Mouse (Mus musculus) MEL-GATA-1-ER (cell line): ENCODE results near the gene Vrk3.

ENCODE experiments used
- DNase-seq: peaks from one replicate; pipeline ENCODE4 v3.0.0-alpha.2; 2012; ENCODE audit warnings: low read depth; ENCODE audit errors: extremely low read depth

Vrk3 gene

GRCm38 (mm10) chr7:44818164-44818563 is 70.0 kb downstream of the Vrk3 start:
- no peak for DNase-seq

GRCm38 (mm10) chr7:44818751-44819235 is 70.6 kb downstream of the Vrk3 start:
- no peak for DNase-seq

- no peak for DNase-seq
Measured at GRCm38 (mm10) chr7:44819391-44819790, 71.2 kb downstream of the Vrk3 start.

- DNase-seq = no peak
Measured at GRCm38 (mm10) chr7:44819863-44820262, 71.7 kb downstream of the Vrk3 start.

GRCm38 (mm10) chr7:44820525-44820924 is 72.3 kb downstream of the Vrk3 start:
- no peak for DNase-seq

GRCm38 (mm10) chr7:44821666-44822448 is 73.6 kb downstream of the Vrk3 start:
- DNase-seq = no peak

- DNase-seq = no peak
Measured at GRCm38 (mm10) chr7:44823409-44823808, 75.2 kb downstream of the Vrk3 start.

- no peak for DNase-seq
Measured at GRCm38 (mm10) chr7:44824872-44825271, 76.7 kb downstream of the Vrk3 start.

- no peak for DNase-seq
Measured at GRCm38 (mm10) chr7:44826771-44827170, 78.6 kb downstream of the Vrk3 start.
